Mouse (Mus musculus) heart, embryonic 16.5 days (tissue): ENCODE data around the gene Glce. TPM values are rescaled to one million over a fixed set of nuclear protein-coding genes. Genes with fewer than 3 reads are reported as not detected.

Source experiments
- ATAC-seq: fragments of 200-750 bp; cut with Nextera tagmentation; replicated peaks from 2 replicates; pipeline ENCODE4 v1.8.0; 2017; ENCODE audit warnings: moderate number of reproducible peaks; ENCODE audit not compliant: insufficient read depth, low FRiP score; ENCODE audit errors: extremely low read depth
- H3K27ac ChIP-seq: fragments of 300-500 bp; sonication (generic); 2 replicates; pipeline ENCODE4 v1.5.1; 2014; ENCODE audit warnings: mild to moderate bottlenecking, low read length, control low read depth, moderate library complexity
- H3K27me3 ChIP-seq: fragments of 300-500 bp; sonication (generic); 2 replicates; pipeline ENCODE4 v1.6.1; 2014; ENCODE audit warnings: low read length, mixed read lengths; ENCODE audit not compliant: control insufficient read depth, insufficient read depth
- H3K36me3 ChIP-seq: fragments of 300-500 bp; sonication (generic); 2 replicates; pipeline ENCODE4 v1.6.1; 2014; ENCODE audit not compliant: control insufficient read depth, insufficient read depth
- H3K4me1 ChIP-seq: fragments of 300-500 bp; sonication (generic); 2 replicates; pipeline ENCODE4 v1.6.1; 2014; ENCODE audit warnings: low read length, mixed read lengths; ENCODE audit not compliant: control insufficient read depth, insufficient read depth
- H3K4me2 ChIP-seq: fragments of 300-500 bp; sonication (generic); 2 replicates; pipeline ENCODE4 v1.6.1; 2014; ENCODE audit warnings: low read depth, mild to moderate bottlenecking, control low read depth, low read length
- H3K4me3 ChIP-seq: fragments of 300-500 bp; sonication (generic); 2 replicates; pipeline ENCODE4 v1.5.1; 2014; ENCODE audit warnings: mild to moderate bottlenecking, control low read depth, low read length
- H3K9ac ChIP-seq: fragments of 300-500 bp; sonication (generic); 2 replicates; pipeline ENCODE4 v1.6.1; 2014; ENCODE audit warnings: low read length, control low read depth
- H3K9me3 ChIP-seq: fragments of 300-500 bp; sonication (generic); replicated peaks from 2 replicates; pipeline ENCODE4 v1.6.1; 2016; ENCODE audit warnings: low read length; ENCODE audit not compliant: control insufficient read depth
- WGBS: fragments of 180-500 bp; shearing (Covaris S2); extraction: QIAGEN DNeasy Blood & Tissue Kit; methylation state at CpG from one replicate; pipeline ENCODE4 v1.1.7; 2014; 5-methylcytosine and 5-hydroxymethylcytosine counted together
- polyA plus RNA-seq: library from polyadenylated mRNA; unstranded; fragments of >200 nt; fragmentation: Nextera tagmentation; extraction: Ambion mirVana; gene quantifications from 2 replicates; pipeline ENCODE4 v1.2.1, GENCODE M21; 2015

Gene Glce
- polyA plus RNA-seq: 8.7 and 9.2 TPM in 2 replicates

- under 1% methylated on average over 51 of the region's 51 CpGs for WGBS
Observed at GRCm38 (mm10) chr9:62122508-62123215, at the start of gene Glce. Gene Glce, minus strand, starts transcription at chr9:62122655.

GRCm38 (mm10) chr9:62172239-62172638 lies 49.8 kb upstream of the Glce start:
- no peaks in the 10 kb centered on the region for H3K4me1 ChIP-seq
- WGBS: 74% methylated on average over 3 of the region's 3 CpGs
- no peak overlapping the region for H3K4me3 ChIP-seq
- no peak for ATAC-seq
- no peak overlapping the region for H3K27ac ChIP-seq
- no peak overlapping the region for H3K4me2 ChIP-seq
- no peaks in the 10 kb centered on the region for H3K36me3 ChIP-seq
- no peak overlapping the region for H3K9ac ChIP-seq
- no peaks in the 10 kb centered on the region for H3K27me3 ChIP-seq
- H3K9me3 ChIP-seq: no peaks in the 10 kb centered on the region

More at GRCm38 (mm10) chr9:62122508-62123215, at the start of gene Glce:
- Histone ChIP-seq H3K4me1 (peaks cover 8% of the 10 kb centered on the region), H3K4me2 (peak within 1 kb of the TSS; percentile 74), H3K36me3 (no peaks in the 10 kb centered on the region), H3K4me3 (peak within 1 kb of the TSS; percentile 78), H3K9me3 (no peaks in the 10 kb centered on the region), H3K9ac (peak within 1 kb of the TSS; percentile 91), H3K27me3 (no peaks in the 10 kb centered on the region), H3K27ac (peak within 1 kb of the TSS; percentile 86)
- ATAC-seq: peak; percentile 100

GRCm38 (mm10) chr9:62170921-62171320 lies 48.5 kb upstream of the Glce start:
- Histone ChIP-seq H3K4me2 (no peak overlapping the region), H3K9ac (no peak overlapping the region), H3K27me3 (no peaks in the 10 kb centered on the region), H3K27ac (no peak overlapping the region), H3K4me3 (no peak overlapping the region), H3K36me3 (no peaks in the 10 kb centered on the region), H3K4me1 (no peaks in the 10 kb centered on the region), H3K9me3 (no peaks in the 10 kb centered on the region)
- WGBS: 91% methylated on average over 2 of the region's 2 CpGs
- no peak for ATAC-seq

- H3K4me3 ChIP-seq: no peak overlapping the region
- H3K36me3 ChIP-seq: no peaks in the 10 kb centered on the region
- H3K9me3 ChIP-seq: no peaks in the 10 kb centered on the region
- H3K9ac ChIP-seq: no peak overlapping the region
- H3K27ac ChIP-seq: no peak overlapping the region
- no peak for ATAC-seq
- no peaks in the 10 kb centered on the region for H3K27me3 ChIP-seq
- 45% methylated on average over 5 of the region's 5 CpGs for WGBS
- H3K4me1 ChIP-seq: no peaks in the 10 kb centered on the region
- no peak overlapping the region for H3K4me2 ChIP-seq
Observed at GRCm38 (mm10) chr9:62166621-62167020, 44.2 kb upstream of the Glce start.

GRCm38 (mm10) chr9:62166186-62166585 lies 43.7 kb upstream of the Glce start:
- H3K36me3 ChIP-seq: no peaks in the 10 kb centered on the region
- H3K27me3 ChIP-seq: no peaks in the 10 kb centered on the region
- H3K4me1 ChIP-seq: no peaks in the 10 kb centered on the region
- H3K9ac ChIP-seq: no peak overlapping the region
- 77% methylated on average over 4 of the region's 4 CpGs for WGBS
- no peak for ATAC-seq
- H3K27ac ChIP-seq: no peak overlapping the region
- H3K4me2 ChIP-seq: no peak overlapping the region
- H3K4me3 ChIP-seq: no peak overlapping the region
- no peaks in the 10 kb centered on the region for H3K9me3 ChIP-seq

- Histone ChIP-seq H3K27ac (no peak overlapping the region), H3K4me1 (no peaks in the 10 kb centered on the region), H3K4me2 (no peak overlapping the region), H3K4me3 (no peak overlapping the region), H3K27me3 (no peaks in the 10 kb centered on the region), H3K9ac (no peak overlapping the region), H3K36me3 (no peaks in the 10 kb centered on the region), H3K9me3 (no peaks in the 10 kb centered on the region)
- 47% methylated on average over 4 of the region's 4 CpGs for WGBS
- ATAC-seq: no peak
Observed at GRCm38 (mm10) chr9:62162889-62163291, 40.4 kb upstream of the Glce start.

GRCm38 (mm10) chr9:62160788-62161187 lies 38.3 kb upstream of the Glce start:
- Histone ChIP-seq H3K9me3 (no peaks in the 10 kb centered on the region), H3K4me2 (no peak overlapping the region), H3K27ac (no peak overlapping the region), H3K4me1 (no peaks in the 10 kb centered on the region), H3K27me3 (no peaks in the 10 kb centered on the region), H3K36me3 (no peaks in the 10 kb centered on the region), H3K9ac (no peak overlapping the region), H3K4me3 (no peak overlapping the region)
- 57% methylated on average over 6 of the region's 6 CpGs for WGBS
- ATAC-seq: no peak

GRCm38 (mm10) chr9:62158746-62159145 lies 36.3 kb upstream of the Glce start:
- WGBS: 82% methylated on average over 4 of the region's 4 CpGs

GRCm38 (mm10) chr9:62155821-62156220 lies 33.4 kb upstream of the Glce start:
- no peaks in the 10 kb centered on the region for H3K9me3 ChIP-seq
- H3K4me2 ChIP-seq: no peak overlapping the region
- H3K27ac ChIP-seq: no peak overlapping the region
- H3K27me3 ChIP-seq: no peaks in the 10 kb centered on the region
- WGBS: 53% methylated on average over 4 of the region's 4 CpGs
- H3K9ac ChIP-seq: no peak overlapping the region
- no peaks in the 10 kb centered on the region for H3K4me1 ChIP-seq
- no peaks in the 10 kb centered on the region for H3K36me3 ChIP-seq
- no peak for ATAC-seq
- no peak overlapping the region for H3K4me3 ChIP-seq

More at GRCm38 (mm10) chr9:62158746-62159145, 36.3 kb upstream of the Glce start:
- Histone ChIP-seq H3K4me1 (no peaks in the 10 kb centered on the region), H3K27ac (no peak overlapping the region), H3K9me3 (no peaks in the 10 kb centered on the region), H3K27me3 (no peaks in the 10 kb centered on the region), H3K36me3 (no peaks in the 10 kb centered on the region), H3K9ac (no peak overlapping the region), H3K4me2 (no peak overlapping the region), H3K4me3 (no peak overlapping the region)
- no peak for ATAC-seq
